Mouse (Mus musculus) embryonic facial prominence, embryonic 10.5 days (tissue): Measurements from ENCODE around the gene Ces3a. TPM values are rescaled to one million over a fixed set of nuclear protein-coding genes. Genes with fewer than 3 reads are reported as not detected.

Experiments used
- DNase-seq: peaks from one replicate; pipeline ENCODE4 v3.0.0-alpha.2; 2017; ENCODE audit warnings: low spot score
- H3K27ac ChIP-seq: fragments of 300-500 bp; sonication (generic); replicated peaks from 2 replicates; pipeline ENCODE4 v1.5.1; 2016; ENCODE audit warnings: mild to moderate bottlenecking
- H3K27me3 ChIP-seq: fragments of 300-500 bp; sonication (generic); replicated peaks from 2 replicates; pipeline ENCODE4 v1.6.1; 2016; ENCODE audit warnings: low read depth, mild to moderate bottlenecking; ENCODE audit not compliant: poor library complexity, severe bottlenecking
- H3K36me3 ChIP-seq: fragments of 300-500 bp; sonication (generic); replicated peaks from 2 replicates; pipeline ENCODE4 v1.6.1; 2016; ENCODE audit warnings: mild to moderate bottlenecking, moderate library complexity
- H3K4me1 ChIP-seq: fragments of 300-500 bp; sonication (generic); 2 replicates; pipeline ENCODE4 v1.6.1; 2016
- H3K4me3 ChIP-seq: fragments of 300-500 bp; sonication (generic); 2 replicates; pipeline ENCODE4 v1.5.1; 2016; ENCODE audit warnings: mild to moderate bottlenecking, moderate library complexity
- H3K9me3 ChIP-seq: fragments of 300-500 bp; sonication (generic); 2 replicates; pipeline ENCODE4 v1.6.1; 2016; ENCODE audit warnings: mild to moderate bottlenecking
- WGBS: fragments of 180-500 bp; shearing (Covaris S2); methylation state at CpG from one replicate; pipeline ENCODE4 v1.1.7; 2016; 5-methylcytosine and 5-hydroxymethylcytosine counted together
- polyA plus RNA-seq: library from polyadenylated mRNA; unstranded; fragments of >200 nt; fragmentation: Nextera tagmentation; extraction: Ambion mirVana; gene quantifications from 2 replicates; pipeline ENCODE4 v1.2.1, GENCODE M21; 2016

Ces3a gene
- not detected in 2 replicates for polyA plus RNA-seq

DNA sequence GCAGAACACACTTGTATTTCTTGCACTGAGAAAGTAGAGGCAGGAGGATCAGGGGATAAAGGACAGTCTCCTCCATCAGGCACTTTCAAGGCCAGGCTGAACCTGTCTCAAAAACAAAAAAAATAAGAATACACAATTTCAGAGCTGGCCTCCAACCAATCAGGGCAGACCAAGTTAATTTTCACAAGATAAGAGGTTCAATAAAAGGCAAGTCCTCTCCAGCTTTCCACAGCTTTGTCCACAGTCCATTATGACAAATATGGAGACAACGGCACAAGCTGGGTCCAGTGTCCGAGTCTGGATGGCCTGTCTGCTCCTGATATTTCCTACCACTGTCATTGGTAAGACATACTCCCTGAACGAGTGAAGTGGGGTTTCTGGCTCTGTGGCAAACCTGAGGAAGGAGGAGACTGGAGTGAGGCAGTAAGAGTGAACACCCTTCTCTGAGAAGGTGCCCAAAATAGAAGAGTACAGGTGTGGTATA is at the start of gene Ces3a:
Ces3a (plus strand) TSS at position 231 of the 484 bp plus-strand sequence.
- no peak within 1 kb of the TSS for H3K27ac ChIP-seq
- no peaks in the 10 kb centered on the region for H3K4me1 ChIP-seq
- H3K36me3 ChIP-seq: no peaks in the 10 kb centered on the region
- DNase-seq: no peak
- 78% methylated on average over 3 of the region's 3 CpGs for WGBS
- no peaks in the 10 kb centered on the region for H3K27me3 ChIP-seq
- H3K4me3 ChIP-seq: no peak within 1 kb of the TSS
- no peaks in the 10 kb centered on the region for H3K9me3 ChIP-seq

DNA sequence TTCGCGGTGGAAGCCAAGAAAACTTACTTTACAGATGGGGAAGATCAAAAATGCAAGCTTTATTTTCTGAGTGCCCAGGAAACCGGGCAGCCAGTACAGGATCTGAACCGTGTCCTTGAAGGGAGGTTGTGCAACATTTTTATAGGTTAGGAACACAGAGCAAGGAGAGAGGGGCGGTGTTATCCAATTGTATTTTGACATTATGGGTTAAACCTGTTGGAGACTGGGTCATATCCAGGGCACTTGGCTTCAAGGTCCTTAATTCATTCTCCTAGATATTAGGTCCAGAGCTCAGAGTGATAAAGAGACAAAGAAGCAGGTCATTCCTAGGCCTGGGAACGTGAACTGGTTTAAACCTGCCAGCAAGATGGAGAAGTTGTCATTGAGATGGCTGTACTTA is 49.2 kb upstream of the Ces3a start:
- H3K4me3 ChIP-seq: no peak overlapping the region
- H3K36me3 ChIP-seq: no peaks in the 10 kb centered on the region
- H3K4me1 ChIP-seq: no peaks in the 10 kb centered on the region
- no peak overlapping the region for H3K27ac ChIP-seq
- no peaks in the 10 kb centered on the region for H3K9me3 ChIP-seq
- H3K27me3 ChIP-seq: no peaks in the 10 kb centered on the region
- WGBS: 84% methylated on average over 6 of the region's 6 CpGs
- no peak for DNase-seq

DNA sequence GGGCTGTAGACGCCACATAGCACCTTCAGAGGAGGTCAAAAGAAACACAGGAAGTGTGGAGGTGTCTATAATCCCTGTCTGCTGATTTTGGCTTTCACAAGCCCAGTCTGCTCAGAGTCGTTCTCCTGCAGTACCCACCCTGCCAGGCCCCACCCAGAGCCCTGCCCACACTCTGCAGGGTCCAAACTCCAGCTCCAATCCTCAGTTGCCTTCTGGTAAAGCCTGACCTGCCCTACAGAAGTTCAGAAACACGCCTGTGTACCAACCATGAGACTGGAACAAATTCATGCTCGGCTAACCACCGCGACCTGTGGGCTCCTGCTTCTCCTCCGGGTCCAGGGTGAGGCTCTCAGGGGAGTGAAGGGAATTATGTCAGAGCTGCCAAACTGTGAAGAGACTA is 47.8 kb upstream of the Ces3a start, which contains the start of gene Ces2h:
Ces2h (plus strand) TSS at position 268 of the 400 bp plus-strand sequence.
- H3K36me3 ChIP-seq: no peaks in the 10 kb centered on the region
- H3K27ac ChIP-seq: no peak within 1 kb of the TSS
- H3K27me3 ChIP-seq: no peaks in the 10 kb centered on the region
- H3K4me3 ChIP-seq: no peak within 1 kb of the TSS
- WGBS: 90% methylated on average over 7 of the region's 7 CpGs
- no peaks in the 10 kb centered on the region for H3K9me3 ChIP-seq
- no peaks in the 10 kb centered on the region for H3K4me1 ChIP-seq
- no peak for DNase-seq

DNA sequence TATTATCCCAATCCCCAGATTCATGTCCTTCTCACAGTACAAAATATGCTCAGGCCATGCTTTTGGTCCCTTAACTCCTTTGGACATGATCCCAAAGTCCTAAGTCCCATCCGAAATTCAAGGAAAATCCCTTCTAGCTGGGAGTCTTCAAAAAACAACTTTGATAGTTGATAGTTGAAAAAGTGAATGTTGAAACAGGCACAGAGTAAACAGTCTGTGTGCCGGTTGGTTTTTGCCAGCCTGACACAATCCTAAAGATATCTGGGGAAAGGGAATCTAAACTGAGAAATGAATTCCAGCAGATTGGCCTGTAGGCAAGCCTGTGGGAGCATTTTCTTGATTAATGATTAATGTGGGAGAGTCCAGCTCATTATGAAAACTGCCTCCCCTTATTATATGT is 38.4 kb upstream of the Ces3a start:
- Histone ChIP-seq H3K27me3 (no peaks in the 10 kb centered on the region), H3K4me3 (no peak overlapping the region), H3K4me1 (no peaks in the 10 kb centered on the region), H3K27ac (no peak overlapping the region), H3K9me3 (peaks cover 5% of the 10 kb centered on the region; the same call in 1 of the 2 replicates), H3K36me3 (no peaks in the 10 kb centered on the region)
- 87% methylated on average over 2 of the region's 2 CpGs for WGBS
- DNase-seq: no peak

DNA sequence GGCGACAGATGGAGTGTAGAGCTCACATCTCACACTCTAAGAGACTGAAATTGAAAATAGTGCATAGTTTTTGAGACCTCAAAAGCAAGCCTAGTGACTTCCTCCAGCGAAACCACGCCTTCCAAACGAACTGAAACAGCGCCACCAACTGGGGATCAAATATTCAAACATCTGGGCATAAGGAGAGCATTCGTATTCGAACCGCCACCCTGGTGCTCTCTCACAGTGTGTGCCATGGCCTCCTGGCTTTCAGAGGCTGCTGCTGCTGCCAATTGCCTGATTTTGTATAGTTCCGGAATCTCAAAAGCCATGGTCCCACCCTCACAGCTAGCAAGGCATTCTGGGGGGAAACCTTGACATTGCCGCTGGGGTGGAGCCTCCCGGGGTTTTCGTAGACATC is 37.3 kb upstream of the Ces3a start:
- WGBS: 81% methylated on average over 12 of the region's 12 CpGs
- peaks cover 5% of the 10 kb centered on the region; the same call in 1 of the 2 replicates for H3K9me3 ChIP-seq
- no peak overlapping the region for H3K27ac ChIP-seq
- no peaks in the 10 kb centered on the region for H3K4me1 ChIP-seq
- H3K27me3 ChIP-seq: no peaks in the 10 kb centered on the region
- no peaks in the 10 kb centered on the region for H3K36me3 ChIP-seq
- no peak overlapping the region for H3K4me3 ChIP-seq
- DNase-seq: no peak

DNA sequence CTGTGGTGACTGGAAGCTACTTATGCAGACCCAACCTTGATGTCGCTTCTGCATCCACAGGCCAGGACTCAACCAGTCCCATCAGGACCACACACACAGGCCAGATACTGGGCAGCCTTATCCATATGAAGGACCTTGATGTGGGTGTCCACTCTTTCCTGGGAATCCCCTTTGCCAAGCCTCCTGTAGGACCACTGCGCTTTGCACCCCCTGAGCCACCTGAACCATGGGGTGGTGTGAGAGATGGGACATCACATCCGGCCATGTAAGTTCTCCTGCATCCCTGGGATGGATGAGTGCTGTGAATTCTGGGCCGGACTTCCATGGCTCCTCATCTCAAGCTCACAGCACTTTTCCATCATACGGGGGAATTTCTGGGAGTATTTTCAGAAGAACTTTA is 34.0 kb upstream of the Ces3a start:
- Histone ChIP-seq H3K4me1 (no peaks in the 10 kb centered on the region), H3K36me3 (no peaks in the 10 kb centered on the region), H3K4me3 (no peak overlapping the region), H3K27ac (no peak overlapping the region), H3K9me3 (no peaks in the 10 kb centered on the region; the same call in 1 of the 2 replicates), H3K27me3 (no peaks in the 10 kb centered on the region)
- WGBS: 86% methylated on average over 5 of the region's 5 CpGs
- DNase-seq: no peak

DNA sequence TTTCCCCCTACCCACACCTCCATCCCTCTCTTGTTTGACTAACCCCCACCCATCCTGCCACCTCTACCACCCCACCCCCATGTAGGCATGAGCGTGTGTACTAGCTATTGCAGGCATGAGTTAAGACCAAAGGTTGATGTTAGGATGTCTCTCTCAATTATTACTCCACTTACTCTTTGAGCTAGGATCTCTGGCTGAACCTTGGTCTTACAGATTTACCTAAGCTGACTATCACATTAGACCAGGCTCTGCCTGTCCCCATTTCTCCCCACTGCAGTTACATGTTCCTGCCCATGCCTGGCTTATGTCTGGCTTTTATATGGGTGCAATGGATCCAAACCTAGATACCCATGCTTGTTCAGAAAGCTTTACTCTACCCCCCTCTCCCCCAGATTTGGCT is 26.4 kb upstream of the Ces3a start:
- Histone ChIP-seq H3K4me1 (no peaks in the 10 kb centered on the region), H3K27ac (no peak overlapping the region), H3K9me3 (no peaks in the 10 kb centered on the region; the same call in 1 of the 2 replicates), H3K4me3 (no peak overlapping the region), H3K27me3 (no peaks in the 10 kb centered on the region), H3K36me3 (no peaks in the 10 kb centered on the region)
- WGBS: 95% methylated on average over 1 of the region's 1 CpGs
- DNase-seq: no peak

DNA sequence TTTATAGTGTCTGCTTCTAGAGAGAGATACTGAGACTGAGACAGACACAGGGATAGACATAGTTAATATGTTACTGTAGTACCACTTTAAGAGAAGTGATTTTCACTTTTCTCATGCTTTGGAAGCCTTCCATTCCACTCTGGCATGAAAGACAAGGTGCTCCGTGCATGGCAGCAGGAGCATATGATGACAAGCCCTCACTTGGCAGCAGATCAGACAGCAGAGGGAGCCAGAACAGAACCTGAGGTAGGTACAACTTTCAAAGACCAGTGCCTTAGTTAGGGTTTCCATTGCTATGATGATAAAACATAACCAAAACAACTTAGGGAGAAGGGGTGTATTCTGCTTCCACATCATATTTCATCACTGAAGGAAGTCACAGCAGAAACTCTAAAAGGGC is 25.3 kb upstream of the Ces3a start:
- Histone ChIP-seq H3K27ac (no peak overlapping the region), H3K4me1 (no peaks in the 10 kb centered on the region), H3K4me3 (no peak overlapping the region), H3K27me3 (no peaks in the 10 kb centered on the region), H3K9me3 (no peaks in the 10 kb centered on the region; the same call in 1 of the 2 replicates), H3K36me3 (no peaks in the 10 kb centered on the region)
- 53% methylated on average over 1 of the region's 1 CpGs for WGBS
- DNase-seq: no peak

DNA sequence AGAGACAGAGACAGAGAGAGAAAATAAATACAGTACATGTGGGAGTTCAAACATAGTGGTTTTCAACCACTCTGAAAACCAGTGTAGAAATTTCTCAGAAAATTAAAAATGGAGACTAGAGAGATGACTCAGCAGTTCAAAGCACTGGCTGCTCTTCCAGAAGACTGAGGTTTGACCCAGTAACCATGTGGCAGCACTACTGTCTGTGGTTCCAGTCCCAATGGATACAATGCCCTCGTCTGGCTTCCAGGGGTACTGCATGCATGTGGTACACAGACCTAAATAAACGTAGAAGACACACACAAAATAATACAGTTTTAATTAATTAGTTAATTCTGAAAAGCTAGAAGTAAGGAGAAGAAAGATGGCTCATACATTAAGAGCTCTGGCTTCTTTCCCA is 23.4 kb upstream of the Ces3a start:
- Histone ChIP-seq H3K36me3 (no peaks in the 10 kb centered on the region), H3K27ac (no peak overlapping the region), H3K27me3 (no peaks in the 10 kb centered on the region), H3K9me3 (no peaks in the 10 kb centered on the region; the same call in 1 of the 2 replicates), H3K4me3 (no peak overlapping the region), H3K4me1 (no peaks in the 10 kb centered on the region)
- 62% methylated on average over 2 of the region's 2 CpGs for WGBS
- DNase-seq: peak; percentile 14

DNA sequence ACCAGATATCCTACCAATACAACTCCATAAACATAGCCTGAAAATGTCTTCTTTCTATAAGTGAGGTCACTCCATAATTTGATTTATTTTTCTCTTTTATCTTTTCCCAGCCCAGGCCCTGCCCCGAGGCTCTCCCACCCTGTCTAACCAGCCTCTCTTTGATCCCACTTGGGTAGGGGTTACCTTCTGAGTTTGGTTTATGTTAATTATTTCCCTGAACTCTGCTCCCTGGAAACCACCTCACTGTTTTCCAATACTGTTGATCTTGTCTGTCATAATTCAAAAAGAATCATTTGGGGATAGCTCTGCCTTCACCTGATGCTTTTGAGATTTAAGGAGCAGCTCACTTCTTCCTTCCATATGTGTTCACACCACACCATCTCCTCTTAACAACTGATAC is 4.9 kb upstream of the Ces3a start:
- Histone ChIP-seq H3K4me1 (no peaks in the 10 kb centered on the region), H3K4me3 (no peak overlapping the region), H3K9me3 (no peaks in the 10 kb centered on the region), H3K27me3 (no peaks in the 10 kb centered on the region), H3K36me3 (no peaks in the 10 kb centered on the region), H3K27ac (no peak overlapping the region)
- WGBS: 64% methylated on average over 1 of the region's 1 CpGs
- no peak for DNase-seq

DNA sequence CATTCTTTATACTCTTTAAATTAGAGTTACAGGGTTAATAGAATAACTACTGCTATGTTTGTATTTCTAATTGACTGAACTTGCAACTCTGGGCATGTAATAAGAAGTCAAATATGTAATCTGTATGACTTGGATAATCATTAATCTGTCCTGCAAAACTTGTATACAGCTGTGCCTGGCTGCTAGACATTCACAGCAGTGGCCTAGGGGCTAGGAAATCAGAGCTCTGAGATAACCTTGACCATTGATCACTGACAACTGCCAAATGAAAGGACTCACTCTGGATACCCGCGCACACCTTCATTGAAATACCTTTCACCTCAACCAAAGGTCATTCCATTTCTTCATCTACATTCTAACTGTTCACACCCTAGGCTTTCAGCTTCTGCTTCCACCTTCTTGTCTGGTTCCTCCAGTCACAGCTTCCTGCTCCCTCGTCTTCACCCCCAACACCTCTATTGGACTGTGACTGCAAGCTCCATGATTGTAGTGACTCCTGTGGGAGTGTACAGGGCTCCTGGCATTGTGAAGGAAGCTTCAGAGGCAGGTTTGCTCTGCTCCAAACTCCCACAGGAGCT is 2.5 kb upstream of the Ces3a start:
- H3K36me3 ChIP-seq: no peaks in the 10 kb centered on the region
- no peak overlapping the region for H3K4me3 ChIP-seq
- no peaks in the 10 kb centered on the region for H3K9me3 ChIP-seq
- H3K27ac ChIP-seq: no peak overlapping the region
- WGBS: 90% methylated on average over 3 of the region's 3 CpGs
- no peaks in the 10 kb centered on the region for H3K27me3 ChIP-seq
- H3K4me1 ChIP-seq: no peaks in the 10 kb centered on the region
- no peak for DNase-seq

DNA sequence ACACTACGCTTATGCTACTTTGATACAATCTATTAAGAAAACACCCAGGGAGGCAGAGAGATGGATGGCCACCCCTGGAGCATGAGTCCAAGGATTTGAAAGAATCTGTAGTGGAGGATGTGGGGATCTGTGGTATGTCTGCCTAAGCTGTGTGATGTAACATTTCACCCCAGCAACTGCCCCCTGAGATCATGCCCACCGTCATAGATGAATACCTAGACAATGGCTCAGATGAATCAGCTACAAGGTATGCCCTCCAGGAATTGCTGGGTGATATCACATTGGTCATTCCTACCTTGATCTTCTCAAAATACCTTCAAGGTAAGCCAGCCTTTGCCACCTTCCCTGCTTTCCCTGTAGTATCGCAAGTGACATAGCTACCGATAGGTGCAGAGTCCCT is 7.8 kb downstream of the Ces3a start:
- Histone ChIP-seq H3K36me3 (no peaks in the 10 kb centered on the region), H3K27me3 (no peaks in the 10 kb centered on the region), H3K4me3 (no peak overlapping the region), H3K27ac (no peak overlapping the region), H3K4me1 (no peaks in the 10 kb centered on the region), H3K9me3 (no peaks in the 10 kb centered on the region)
- no peak for DNase-seq
- WGBS: 95% methylated on average over 4 of the region's 4 CpGs

DNA sequence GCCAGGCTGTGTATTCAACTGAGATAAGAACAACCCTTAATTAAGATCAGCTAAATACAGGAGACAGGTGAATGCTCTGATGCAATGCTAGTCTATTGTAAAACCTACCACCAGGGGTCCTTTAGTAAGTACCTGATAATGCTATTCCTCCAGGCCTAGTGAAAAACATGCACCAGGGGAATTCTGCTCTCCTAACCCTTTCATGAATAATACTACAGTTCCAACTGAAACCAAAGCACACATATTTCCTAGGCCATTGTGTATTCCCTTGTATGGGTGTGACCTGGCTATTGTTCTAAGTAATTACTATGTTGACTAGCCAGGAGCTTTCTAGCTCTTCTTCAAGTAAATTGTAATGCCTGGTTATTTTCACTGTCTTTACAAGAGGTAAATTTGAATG is 11.7 kb downstream of the Ces3a start:
- DNase-seq: no peak
- no peak overlapping the region for H3K4me3 ChIP-seq
- H3K27me3 ChIP-seq: no peaks in the 10 kb centered on the region
- H3K36me3 ChIP-seq: no peaks in the 10 kb centered on the region
- no peaks in the 10 kb centered on the region for H3K4me1 ChIP-seq
- H3K27ac ChIP-seq: no peak overlapping the region
- no peaks in the 10 kb centered on the region for H3K9me3 ChIP-seq
